Mouse (Mus musculus): ENCODE results near the gene Gm29289.
"Not testable (repeated sequence)": the region's sequence is repeated elsewhere in the genome, so short reads cannot be mapped to it uniquely, and the experiment has no call there.

Gene Gm29289

DNA sequence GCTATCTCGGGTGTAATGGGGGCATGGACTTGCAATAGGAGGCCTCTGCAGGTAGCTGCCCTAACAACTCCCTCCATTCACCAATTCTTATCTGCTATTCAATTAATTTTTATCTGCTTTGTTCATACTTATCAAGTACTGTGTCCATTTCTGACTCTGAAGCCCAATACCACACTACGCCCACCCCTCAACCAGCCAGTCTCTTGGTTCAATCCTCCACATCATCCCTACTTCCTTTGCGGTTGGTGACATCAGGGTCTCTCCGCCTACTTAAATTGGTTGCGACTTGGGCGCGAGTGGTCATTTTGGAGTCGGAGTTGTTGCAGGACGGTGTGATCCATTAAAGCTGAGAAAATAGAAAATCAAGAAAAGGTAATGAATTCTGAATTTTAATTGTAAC, at the start of gene Gm29289:
Gm29289 (plus strand) TSS at position 301 of the 400 bp plus-strand sequence.
- not testable (repeated sequence) for DNase-seq (ENCODE audit: low spot score in 2 of 2)

DNA sequence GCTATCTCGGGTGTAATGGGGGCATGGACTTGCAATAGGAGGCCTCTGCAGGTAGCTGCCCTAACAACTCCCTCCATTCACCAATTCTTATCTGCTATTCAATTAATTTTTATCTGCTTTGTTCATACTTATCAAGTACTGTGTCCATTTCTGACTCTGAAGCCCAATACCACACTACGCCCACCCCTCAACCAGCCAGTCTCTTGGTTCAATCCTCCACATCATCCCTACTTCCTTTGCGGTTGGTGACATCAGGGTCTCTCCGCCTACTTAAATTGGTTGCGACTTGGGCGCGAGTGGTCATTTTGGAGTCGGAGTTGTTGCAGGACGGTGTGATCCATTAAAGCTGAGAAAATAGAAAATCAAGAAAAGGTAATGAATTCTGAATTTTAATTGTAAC, 31.7 kb upstream of the Gm29289 start, which contains the start of gene Gm10352:
Gm10352 (plus strand) TSS at position 301 of the 400 bp plus-strand sequence.
- not testable (repeated sequence) for DNase-seq (ENCODE audit: low spot score in 2 of 2)

Measured in urinary bladder, postnatal 4 days (tissue).